8 mouse cellular contexts compared by ENCODE assay signal in the genomic region with DNA sequence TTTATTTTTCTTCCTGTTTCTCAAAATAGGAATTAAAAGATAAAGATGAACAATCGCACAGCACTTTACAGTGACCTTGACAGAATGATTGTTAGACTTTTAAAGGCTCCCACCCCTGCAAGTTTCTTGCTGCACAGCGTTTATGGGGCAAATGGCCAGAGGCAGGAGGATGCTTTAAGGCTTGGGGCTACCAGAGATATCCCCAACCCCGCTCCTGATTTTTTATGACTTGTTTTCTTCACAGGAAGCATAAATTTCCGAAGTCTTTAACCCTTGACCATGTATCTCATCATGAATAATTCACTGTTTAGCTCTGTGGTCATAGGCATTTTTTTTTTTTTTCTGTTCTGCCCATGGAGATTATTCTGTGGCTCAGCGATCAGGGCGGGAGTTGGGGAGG. TPM values are rescaled to one million over a fixed set of nuclear protein-coding genes. Genes with fewer than 3 reads are reported as not detected.
"Had no signal": no experiment of that assay in that cellular context is flagged by ENCODE, and none has a peak within 500 bp of the region (broad histone marks: within the 10 kb centered on the region; RNA-seq: fewer than 3 reads in every experiment).

No protein-coding gene starts in this region.

- DNase-seq: lung, adult 18-20 months; right cerebral cortex, postnatal 14 days; thymus, postnatal 4 days had no signal

- ATAC-seq: intestine, embryonic 16.5 days; midbrain, embryonic 13.5 days had no signal

- H3K27ac ChIP-seq: left cerebral cortex, adult 2 months; limb, embryonic 15.5 days; midbrain, embryonic 13.5 days had no signal

- H3K4me1 ChIP-seq: limb, embryonic 15.5 days had no signal

- H3K4me3 ChIP-seq: left cerebral cortex, adult 2 months; limb, embryonic 15.5 days; midbrain, embryonic 13.5 days had no signal

- H3K4me2 ChIP-seq: limb, embryonic 15.5 days; midbrain, embryonic 13.5 days had no signal

- H3K27me3 ChIP-seq: limb, embryonic 15.5 days; midbrain, embryonic 13.5 days had no signal

- H3K9me3 ChIP-seq: limb, embryonic 15.5 days; midbrain, embryonic 13.5 days had no signal

- H3K36me3 ChIP-seq: limb, embryonic 15.5 days; midbrain, embryonic 13.5 days had no signal

- H3K9ac ChIP-seq: limb, embryonic 15.5 days; midbrain, embryonic 13.5 days had no signal

RNA-seq across cellular contexts. Expression of a gene that starts 55.5 kb away (rescaled TPM):
- total RNA-seq: megakaryocyte-erythroid progenitor cell, adult 5-6 weeks had no signal
